In genomic region chr5:104212531-104212930, GRCm38 (mm10) we compare ENCODE assay signal across 35 mouse cellular contexts. TPM values are rescaled to one million over a fixed set of nuclear protein-coding genes. Genes with fewer than 3 reads are reported as not detected.
"Had no signal": no experiment of that assay in that cellular context is flagged by ENCODE, and none has a peak within 500 bp of the region (broad histone marks: within the 10 kb centered on the region; RNA-seq: fewer than 3 reads in every experiment).

No protein-coding gene starts in this region.

- H3K4me1 ChIP-seq: heart, embryonic 12.5 days; hindbrain, embryonic 13.5 days; hindbrain, embryonic 15.5 days; limb, embryonic 12.5 days; liver, embryonic 13.5 days; liver, embryonic 15.5 days had no signal

- H3K27ac ChIP-seq: hindbrain, embryonic 13.5 days; hindbrain, embryonic 15.5 days; hindbrain, postnatal 0 days; limb, embryonic 12.5 days; liver, embryonic 13.5 days; liver, embryonic 15.5 days had no signal

- H3K27me3 ChIP-seq: heart, embryonic 12.5 days; hindbrain, embryonic 13.5 days; hindbrain, embryonic 15.5 days; limb, embryonic 12.5 days; liver, embryonic 13.5 days; liver, embryonic 15.5 days had no signal

- H3K4me3 ChIP-seq: heart, embryonic 12.5 days; hindbrain, embryonic 13.5 days; hindbrain, embryonic 15.5 days; limb, embryonic 12.5 days; liver, embryonic 13.5 days; liver, embryonic 15.5 days had no signal

- DNase-seq: forebrain, postnatal 0 days; gastrocnemius, postnatal 10 days; kidney, adult 11 months; kidney, adult 2 months; kidney, postnatal 14 days; kidney, postnatal 36 days; layer of hippocampus, adult 9-11 months; layer of hippocampus, postnatal 36 days; left cerebral cortex, postnatal 4 days; liver; liver, embryonic 13.5 days had no signal

- H3K9me3 ChIP-seq: heart, embryonic 12.5 days; hindbrain, embryonic 13.5 days; hindbrain, embryonic 15.5 days; limb, embryonic 12.5 days; liver, embryonic 13.5 days; liver, embryonic 15.5 days had no signal

- H3K36me3 ChIP-seq: heart, embryonic 12.5 days; hindbrain, embryonic 13.5 days; hindbrain, embryonic 15.5 days; limb, embryonic 12.5 days; liver, embryonic 13.5 days; liver, embryonic 15.5 days had no signal

RNA-seq across cellular contexts. Expression of gene Dmp1, which starts 10.1 kb away (rescaled TPM):
- total RNA-seq: heart, adult 18-20 months; heart, postnatal 10 days; heart, postnatal 36 days had no signal
- polyA plus RNA-seq: gonadal fat pad, adult 2 months; heart, embryonic 12.5 days; heart, embryonic 14.5 days; kidney, adult 2 months; kidney, embryonic 14.5 days; liver, embryonic 13.5 days; liver, embryonic 15.5 days had no signal

RNA-seq across cellular contexts. Expression of gene Dspp, which starts 42.0 kb away (rescaled TPM):
- total RNA-seq: forebrain, postnatal 0 days; gastrocnemius, adult 18-20 months; gastrocnemius, postnatal 10 days; heart, adult 18-20 months; heart, postnatal 10 days; heart, postnatal 36 days; hematopoietic stem cell, adult 5-6 weeks; hindbrain, postnatal 0 days; layer of hippocampus, postnatal 14 days; left cerebral cortex, postnatal 25 days; left cerebral cortex, postnatal 4 days had no signal
- polyA plus RNA-seq: forebrain, postnatal 0 days; gonadal fat pad, adult 2 months; heart, embryonic 12.5 days; heart, embryonic 14.5 days; heart, embryonic 16.5 days; hindbrain, embryonic 11.5 days; hindbrain, embryonic 13.5 days; hindbrain, embryonic 15.5 days; hindbrain, postnatal 0 days; intestine, embryonic 14.5 days; intestine, embryonic 16.5 days; kidney, adult 2 months; kidney, embryonic 14.5 days; kidney, embryonic 16.5 days; large intestine, adult 2 months; limb, embryonic 12.5 days; limb, embryonic 14.5 days; liver, embryonic 11.5 days; liver, embryonic 13.5 days; liver, embryonic 15.5 days had no signal
